Mouse (Mus musculus) kidney, embryonic 16.5 days (tissue): ENCODE results near the gene Akr1b8. TPM values are rescaled to one million over a fixed set of nuclear protein-coding genes. Genes with fewer than 3 reads are reported as not detected.
"Not testable (repeated sequence)": the region's sequence is repeated elsewhere in the genome, so short reads cannot be mapped to it uniquely, and the experiment has no call there.

Experiments
- ATAC-seq: fragments of 200-750 bp; cut with Nextera tagmentation; 2 replicates; pipeline ENCODE4 v1.8.0; 2017; ENCODE audit warnings: moderate TSS enrichment; ENCODE audit not compliant: low FRiP score, low TSS enrichment
- H3K27ac ChIP-seq: fragments of 300-500 bp; sonication (generic); 2 replicates; pipeline ENCODE4 v1.5.1; 2014; ENCODE audit warnings: low read length
- H3K27me3 ChIP-seq: fragments of 300-500 bp; sonication (generic); 2 replicates; pipeline ENCODE4 v1.6.1; 2014; ENCODE audit warnings: low read length, control low read depth, mixed read lengths; ENCODE audit not compliant: insufficient read depth
- H3K36me3 ChIP-seq: fragments of 300-500 bp; sonication (generic); 2 replicates; pipeline ENCODE4 v1.6.1; 2014; ENCODE audit warnings: low read length, control low read depth, mixed read lengths; ENCODE audit not compliant: insufficient read depth
- H3K4me1 ChIP-seq: fragments of 300-500 bp; sonication (generic); 2 replicates; pipeline ENCODE4 v1.6.1; 2014; ENCODE audit warnings: low read length, control low read depth, mixed read lengths; ENCODE audit not compliant: insufficient read depth
- H3K4me2 ChIP-seq: fragments of 300-500 bp; sonication (generic); replicated peaks from 2 replicates; pipeline ENCODE4 v1.6.1; 2014; ENCODE audit warnings: low read depth, low read length
- H3K4me3 ChIP-seq: fragments of 300-500 bp; sonication (generic); 2 replicates; pipeline ENCODE4 v1.5.1; 2014; ENCODE audit warnings: mild to moderate bottlenecking, low read length
- H3K9ac ChIP-seq: fragments of 300-500 bp; sonication (generic); replicated peaks from 2 replicates; pipeline ENCODE4 v1.6.1; 2014; ENCODE audit warnings: low read length
- H3K9me3 ChIP-seq: fragments of 300-500 bp; sonication (generic); 2 replicates; pipeline ENCODE4 v1.6.1; 2016; ENCODE audit warnings: low read length, control low read depth
- WGBS: fragments of 180-500 bp; shearing (Covaris S2); extraction: QIAGEN DNeasy Blood & Tissue Kit; methylation state at CpG from one replicate; pipeline ENCODE4 v1.1.7; 2014; 5-methylcytosine and 5-hydroxymethylcytosine counted together
- polyA plus RNA-seq: library from polyadenylated mRNA; unstranded; fragments of >200 nt; fragmentation: Nextera tagmentation; extraction: Ambion mirVana; gene quantifications from 2 replicates; pipeline ENCODE4 v1.2.1, GENCODE M21; 2015

The Akr1b8 gene
- polyA plus RNA-seq, 1 experiment from 2014 or later: 12.7 TPM

GRCm38 (mm10) chr6:34388420-34389156 lies 34.7 kb downstream of the Akr1b8 start:
- Histone ChIP-seq H3K36me3 (peaks cover 32% of the 10 kb centered on the region), H3K27me3 (no peaks in the 10 kb centered on the region), H3K4me1 (no peaks in the 10 kb centered on the region), H3K4me2 (no peak overlapping the region), H3K4me3 (no peak overlapping the region), H3K9me3 (no peaks in the 10 kb centered on the region), H3K27ac (no peak overlapping the region), H3K9ac (no peak overlapping the region)
- no peak for ATAC-seq
- 85% methylated on average over 4 of the region's 4 CpGs for WGBS

GRCm38 (mm10) chr6:34395897-34396296 lies 42.0 kb downstream of the Akr1b8 start:
- WGBS: 55% methylated on average over 5 of the region's 5 CpGs
- no peaks in the 10 kb centered on the region for H3K27me3 ChIP-seq

GRCm38 (mm10) chr6:34398431-34398830 lies 44.5 kb downstream of the Akr1b8 start:
- Histone ChIP-seq H3K4me2 (no peak overlapping the region), H3K9ac (no peak overlapping the region), H3K9me3 (no peaks in the 10 kb centered on the region), H3K4me1 (no peaks in the 10 kb centered on the region; the same call in 1 of the 2 replicates), H3K27ac (no peak overlapping the region), H3K4me3 (no peak overlapping the region), H3K36me3 (peaks cover 9% of the 10 kb centered on the region; the same call in 1 of the 2 replicates), H3K27me3 (no peaks in the 10 kb centered on the region)
- ATAC-seq: no peak
- 84% methylated on average over 6 of the region's 6 CpGs for WGBS

More at GRCm38 (mm10) chr6:34395897-34396296, 42.0 kb downstream of the Akr1b8 start:
- Histone ChIP-seq H3K27ac (no peak overlapping the region), H3K4me2 (no peak overlapping the region), H3K4me3 (no peak overlapping the region), H3K36me3 (peaks cover 19% of the 10 kb centered on the region), H3K9ac (no peak overlapping the region), H3K4me1 (no peaks in the 10 kb centered on the region; the same call in 1 of the 2 replicates), H3K9me3 (no peaks in the 10 kb centered on the region)
- ATAC-seq: no peak

- no peak for ATAC-seq
- Histone ChIP-seq H3K27me3 (no peaks in the 10 kb centered on the region), H3K27ac (no peak overlapping the region), H3K36me3 (peaks cover 5% of the 10 kb centered on the region; the same call in 1 of the 2 replicates), H3K4me3 (no peak overlapping the region), H3K4me2 (no peak overlapping the region), H3K4me1 (no peaks in the 10 kb centered on the region; the same call in 1 of the 2 replicates), H3K9ac (no peak overlapping the region), H3K9me3 (no peaks in the 10 kb centered on the region)
- 87% methylated on average over 13 of the region's 13 CpGs for WGBS
Measured at GRCm38 (mm10) chr6:34399606-34400220, 45.8 kb downstream of the Akr1b8 start.

GRCm38 (mm10) chr6:34400696-34401095 lies 46.8 kb downstream of the Akr1b8 start:
- Histone ChIP-seq H3K4me1 (no peaks in the 10 kb centered on the region; the same call in 1 of the 2 replicates), H3K27ac (no peak overlapping the region), H3K27me3 (no peaks in the 10 kb centered on the region), H3K36me3 (peaks cover 5% of the 10 kb centered on the region; the same call in 1 of the 2 replicates), H3K9me3 (no peaks in the 10 kb centered on the region), H3K4me2 (no peak overlapping the region), H3K4me3 (no peak overlapping the region), H3K9ac (no peak overlapping the region)
- no peak for ATAC-seq
- 73% methylated on average over 2 of the region's 2 CpGs for WGBS

GRCm38 (mm10) chr6:34406746-34407145 lies 52.8 kb downstream of the Akr1b8 start:
- H3K4me3 ChIP-seq: no peak overlapping the region
- WGBS: 85% methylated on average over 4 of the region's 4 CpGs
- H3K9me3 ChIP-seq: 0 out of 2 replicates have a peak, but pooled peaks cover 6% of the 10 kb centered on the region
- no peak overlapping the region for H3K9ac ChIP-seq
- H3K36me3 ChIP-seq: no peaks in the 10 kb centered on the region
- H3K27ac ChIP-seq: no peak overlapping the region
- no peak overlapping the region for H3K4me2 ChIP-seq
- no peaks in the 10 kb centered on the region for H3K4me1 ChIP-seq
- no peak for ATAC-seq
- H3K27me3 ChIP-seq: no peaks in the 10 kb centered on the region

- Histone ChIP-seq H3K9ac (no peak overlapping the region), H3K4me2 (no peak overlapping the region), H3K4me3 (no peak overlapping the region), H3K36me3 (no peaks in the 10 kb centered on the region), H3K27me3 (no peaks in the 10 kb centered on the region), H3K9me3 (0 out of 2 replicates have a peak, but pooled peaks cover 6% of the 10 kb centered on the region), H3K4me1 (peaks cover 6% of the 10 kb centered on the region; the same call in 1 of the 2 replicates), H3K27ac (no peak overlapping the region)
- WGBS: 70% methylated on average over 10 of the region's 10 CpGs
- no peak for ATAC-seq
Measured at GRCm38 (mm10) chr6:34407403-34407802, 53.5 kb downstream of the Akr1b8 start.

GRCm38 (mm10) chr6:34412023-34412422 lies 58.1 kb downstream of the Akr1b8 start, which contains the start of gene Akr1b7:
Gene Akr1b7 (plus strand): TSS chr6:34412334.
- Histone ChIP-seq H3K27me3 (no peaks in the 10 kb centered on the region), H3K27ac (no peak within 1 kb of the TSS), H3K4me3 (no peak within 1 kb of the TSS), H3K36me3 (no peaks in the 10 kb centered on the region), H3K4me1 (peaks cover 6% of the 10 kb centered on the region; the same call in 1 of the 2 replicates), H3K4me2 (no peak within 1 kb of the TSS), H3K9ac (no peak within 1 kb of the TSS), H3K9me3 (no peaks in the 10 kb centered on the region)
- WGBS: 25% methylated on average over 6 of the region's 6 CpGs
- ATAC-seq: no peak

GRCm38 (mm10) chr6:34412688-34413087 lies 58.8 kb downstream of the Akr1b8 start:
- H3K9ac ChIP-seq: no peak overlapping the region
- 83% methylated on average over 1 of the region's 1 CpGs for WGBS
- no peak overlapping the region for H3K27ac ChIP-seq

GRCm38 (mm10) chr6:34413386-34413785 lies 59.5 kb downstream of the Akr1b8 start:
- not testable (repeated sequence) for H3K27ac ChIP-seq, H3K9me3 ChIP-seq, H3K36me3 ChIP-seq, H3K4me3 ChIP-seq, H3K4me2 ChIP-seq, ATAC-seq, H3K9ac ChIP-seq, H3K27me3 ChIP-seq, H3K4me1 ChIP-seq
- WGBS: 76% methylated on average over 1 of the region's 1 CpGs

More at GRCm38 (mm10) chr6:34412688-34413087, 58.8 kb downstream of the Akr1b8 start:
- H3K9me3 ChIP-seq: no peaks in the 10 kb centered on the region
- no peaks in the 10 kb centered on the region for H3K36me3 ChIP-seq
- no peak overlapping the region for H3K4me2 ChIP-seq
- no peaks in the 10 kb centered on the region for H3K27me3 ChIP-seq
- ATAC-seq: no peak
- peaks cover 6% of the 10 kb centered on the region; the same call in 1 of the 2 replicates for H3K4me1 ChIP-seq
- no peak overlapping the region for H3K4me3 ChIP-seq
